Mouse (Mus musculus) adrenal gland, postnatal 25 days (tissue): ENCODE measurements around the gene Clip1. TPM values are rescaled to one million over a fixed set of nuclear protein-coding genes. Genes with fewer than 3 reads are reported as not detected.
A peak's percentile ranks its signal among the peaks of the same experiment; 100 is the strongest.
"Not testable (repeated sequence)": the region's sequence is repeated elsewhere in the genome, so short reads cannot be mapped to it uniquely, and the experiment has no call there.

ENCODE experiments used
- DNase-seq: peaks from one replicate; pipeline ENCODE4 v3.0.0; 2021; ENCODE audit warnings: mixed read lengths
- long read RNA-seq: library from polyadenylated mRNA; stranded (forward); transcript quantifications from one replicate; pipeline ENCODE4 v2.0.0, GENCODE M21; 2021
- total RNA-seq: library from RNA; stranded (reverse); gene quantifications from 2 replicates; pipeline ENCODE4 v1.2.3, GENCODE M21; 2021

The Clip1 gene
- 87.4 and 103 TPM in 2 replicates for total RNA-seq
- long read RNA-seq, full-length matches to known transcripts, result 19 of 66 reads
- long read RNA-seq, partial matches to known transcripts, result 33 of 66 reads
- long read RNA-seq, other reads (novel, unspliced or antisense), result 14 of 66 reads

DNA sequence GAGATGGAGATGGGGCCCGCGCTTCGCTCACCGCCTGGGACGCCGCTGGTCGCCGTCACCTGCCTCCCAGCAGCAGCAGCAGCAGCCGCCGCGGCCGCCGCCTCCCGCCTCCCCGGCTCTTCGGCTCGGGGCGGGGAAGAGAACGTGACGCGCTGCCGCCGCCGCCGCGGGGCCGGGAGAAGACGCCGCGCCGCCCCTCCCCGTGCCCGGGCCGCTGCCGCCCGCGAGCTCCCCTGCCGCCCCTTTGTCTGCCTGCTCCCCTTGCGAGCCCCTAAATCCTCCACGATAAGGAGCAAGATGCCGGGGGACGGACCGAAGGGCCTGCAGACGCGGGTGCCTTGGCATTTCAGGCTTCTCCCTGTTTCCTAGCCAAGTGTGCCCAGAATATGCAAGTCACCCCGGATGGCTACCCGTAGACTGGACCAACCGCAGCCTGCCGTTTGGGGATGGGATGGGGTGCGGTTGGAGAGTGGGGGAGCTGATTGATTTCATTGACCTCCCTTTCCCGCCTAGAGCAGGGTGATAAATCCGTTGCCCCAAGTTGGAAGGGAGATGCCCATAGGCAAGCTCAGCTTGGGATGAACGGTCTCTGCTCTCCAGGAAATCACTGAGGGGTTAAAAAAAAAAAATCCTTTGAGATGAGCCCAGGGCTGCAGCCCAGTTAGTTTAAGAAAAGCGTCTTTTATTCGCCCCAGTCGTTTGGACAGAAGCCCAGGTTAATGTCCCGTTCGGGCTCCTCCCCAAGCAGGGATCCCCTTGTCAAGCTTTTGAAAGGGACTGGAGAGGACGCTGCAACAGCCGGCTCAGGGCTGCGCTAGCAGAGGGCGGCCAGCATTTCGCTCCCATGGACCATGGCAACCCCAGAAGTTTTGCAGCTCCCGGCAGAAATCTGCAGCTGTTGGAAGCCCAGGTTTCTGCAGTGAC lies at the start of gene Clip1:
Clip1 (minus strand) TSS at position 398 of the 924 bp plus-strand sequence.
- peak; percentile 82 for DNase-seq

DNA sequence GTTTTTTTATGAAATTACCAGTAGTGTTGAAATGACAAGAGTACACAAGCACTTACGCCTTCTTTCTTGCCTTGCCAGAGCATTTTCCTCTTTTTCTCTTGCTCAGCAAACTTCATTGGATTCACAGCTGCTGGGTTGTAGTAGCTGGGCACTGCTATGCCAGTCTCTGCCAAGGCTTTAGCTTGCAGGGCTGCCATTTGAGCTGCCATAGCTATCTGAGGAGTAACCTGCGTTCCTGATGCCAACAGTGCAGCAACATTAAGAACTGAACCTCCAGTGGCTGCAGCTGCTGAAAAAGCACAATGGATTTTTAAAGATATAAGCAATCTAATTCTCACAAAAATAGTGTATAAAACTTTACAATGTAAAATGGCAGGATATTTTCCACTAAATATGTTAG lies 46.6 kb upstream of the Clip1 start:
- DNase-seq, result no peak

DNA sequence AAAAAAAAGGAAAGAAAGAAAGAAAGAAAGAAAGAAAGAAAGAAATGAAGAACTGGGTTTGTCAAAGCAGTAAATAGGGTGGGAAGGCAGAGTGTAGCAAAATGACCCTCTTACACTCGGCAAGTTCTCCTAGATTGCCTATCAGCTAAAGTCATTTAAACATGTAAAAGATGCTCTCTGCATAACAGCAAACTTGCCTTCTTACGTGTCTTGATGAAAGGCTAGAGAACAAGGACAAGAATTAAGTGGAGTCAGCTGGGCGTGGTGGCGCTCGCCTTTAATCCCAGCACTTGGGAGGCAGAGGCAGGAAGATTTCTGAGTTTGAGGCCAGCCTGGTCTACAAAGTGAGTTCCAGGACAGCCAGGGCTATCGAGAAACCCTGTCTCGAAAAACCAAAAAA lies 39.4 kb upstream of the Clip1 start:
- DNase-seq, result not testable (repeated sequence)

DNA sequence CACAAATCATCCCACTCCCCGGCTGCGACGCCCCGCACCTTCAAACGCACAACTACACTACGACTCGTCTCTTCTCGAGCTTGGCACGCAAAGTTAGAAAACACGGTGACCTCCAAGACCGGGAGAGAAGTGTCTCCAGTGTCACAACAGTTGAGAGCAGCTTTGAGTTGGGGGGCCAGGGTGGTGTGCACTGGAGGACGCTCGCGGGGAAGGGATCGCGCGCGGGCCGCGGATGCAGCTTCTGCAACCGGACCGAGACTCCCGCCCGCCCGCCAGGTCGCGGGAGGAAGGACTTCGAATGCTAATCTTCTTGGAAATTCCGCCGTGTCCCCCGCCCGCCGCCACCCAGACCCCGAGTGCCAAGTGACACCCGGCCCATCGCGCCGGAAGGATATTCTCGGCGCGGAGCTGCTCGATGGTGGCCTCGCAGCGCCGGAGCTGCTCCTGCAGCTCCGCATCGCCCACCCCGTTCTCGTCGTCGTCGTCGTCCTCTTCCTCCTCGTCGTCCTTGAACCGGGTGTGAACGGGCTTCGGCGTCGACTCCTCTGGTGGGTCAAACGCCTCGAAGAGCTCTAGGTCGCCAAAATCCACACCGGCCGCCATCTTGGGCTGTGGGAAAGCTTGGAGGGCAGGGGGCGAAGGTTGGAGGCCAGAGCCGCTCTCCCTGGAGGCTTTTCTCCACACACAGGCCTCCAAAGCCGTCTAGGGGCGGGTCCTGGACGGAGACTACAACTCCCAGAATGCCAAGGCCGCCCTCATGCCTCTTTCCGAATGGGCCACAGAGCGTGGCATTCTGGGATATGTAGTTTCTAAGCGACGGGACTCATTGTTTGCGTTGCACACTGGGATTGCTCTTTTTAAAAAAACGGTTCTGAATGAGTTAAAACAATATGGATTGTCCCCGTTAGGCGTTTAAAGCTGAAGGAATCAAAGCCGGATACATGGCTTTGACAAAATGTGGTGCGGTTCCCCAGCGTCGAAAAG lies 36.2 kb upstream of the Clip1 start, which contains the start of gene Zcchc8:
Zcchc8 (minus strand) TSS at position 773 of the 984 bp plus-strand sequence.
- peak; percentile 88 for DNase-seq

DNA sequence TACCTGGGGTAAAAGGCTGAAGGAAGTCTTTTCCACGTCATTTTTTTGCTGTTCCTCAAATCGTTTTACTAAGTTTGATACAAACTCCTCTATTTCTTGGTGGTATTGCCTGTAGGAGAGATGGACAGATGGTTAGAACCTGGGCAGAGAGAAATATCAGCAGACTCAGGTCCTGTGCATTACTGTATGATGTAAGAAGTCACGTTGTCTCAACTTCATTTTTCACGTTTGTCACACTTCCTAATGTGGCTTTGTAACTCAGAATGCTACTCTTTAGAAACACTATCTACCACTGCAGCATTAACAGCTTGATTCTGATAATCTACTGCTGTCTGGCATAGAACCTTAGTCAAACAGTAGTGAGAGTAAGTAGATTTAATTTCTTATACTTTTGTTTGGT lies 30.2 kb upstream of the Clip1 start:
- DNase-seq, result no peak

DNA sequence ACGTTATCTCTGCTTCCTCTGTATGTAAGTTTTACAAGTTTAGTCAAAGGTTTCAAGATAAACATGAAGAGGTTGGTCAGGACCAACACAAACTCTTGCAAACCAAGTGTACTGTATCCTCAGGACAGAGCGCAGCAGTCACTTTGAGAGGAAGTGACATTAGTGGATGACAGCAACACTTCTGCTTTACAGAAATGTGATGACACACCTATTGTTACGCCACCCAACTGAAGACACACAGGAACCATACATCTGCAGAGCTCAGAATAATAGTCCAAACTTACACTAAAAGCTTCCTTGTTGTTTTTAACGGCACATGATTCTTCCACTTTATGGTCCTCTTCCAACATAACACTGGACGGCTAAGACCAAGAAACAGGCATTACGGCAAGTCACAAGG lies 29.4 kb upstream of the Clip1 start:
- no peak for DNase-seq

DNA sequence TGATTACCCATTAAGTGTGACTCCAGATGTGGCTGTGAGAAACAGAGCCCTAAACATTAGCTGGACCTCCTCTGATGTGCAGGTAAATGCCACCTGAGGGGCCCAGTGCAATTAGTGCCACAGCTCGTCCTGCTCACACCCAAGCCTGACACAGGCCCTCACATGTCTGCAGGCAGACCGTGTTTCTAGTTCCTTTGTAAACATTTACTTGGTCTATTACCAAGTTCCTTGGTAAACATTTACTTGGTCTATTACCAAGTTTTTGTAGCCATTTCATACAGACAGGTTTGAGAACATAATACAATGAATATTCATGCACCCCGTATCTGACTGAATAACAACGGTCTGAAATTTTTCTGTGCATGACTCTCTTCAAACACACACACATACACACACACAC lies 25.2 kb upstream of the Clip1 start:
- no peak for DNase-seq

DNA sequence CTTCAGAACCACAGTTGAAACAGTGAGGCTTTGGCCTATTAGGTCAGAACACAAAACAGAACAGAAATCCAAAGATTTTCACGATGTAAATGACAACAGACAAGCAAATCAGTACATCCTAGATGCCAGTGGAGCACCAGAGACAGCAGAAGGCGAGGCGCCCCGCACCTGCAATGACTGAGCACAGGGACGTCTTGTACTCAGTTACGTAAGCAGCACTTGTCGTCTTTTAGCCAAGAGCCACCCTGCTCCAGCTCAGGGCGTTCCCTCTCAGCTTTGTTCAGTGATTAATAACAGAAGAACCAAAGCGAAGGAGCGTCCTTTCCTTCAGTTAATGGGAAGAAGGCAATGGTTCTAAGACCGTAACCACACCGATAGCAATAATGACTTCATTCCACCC lies 24.2 kb upstream of the Clip1 start:
- DNase-seq, result no peak

DNA sequence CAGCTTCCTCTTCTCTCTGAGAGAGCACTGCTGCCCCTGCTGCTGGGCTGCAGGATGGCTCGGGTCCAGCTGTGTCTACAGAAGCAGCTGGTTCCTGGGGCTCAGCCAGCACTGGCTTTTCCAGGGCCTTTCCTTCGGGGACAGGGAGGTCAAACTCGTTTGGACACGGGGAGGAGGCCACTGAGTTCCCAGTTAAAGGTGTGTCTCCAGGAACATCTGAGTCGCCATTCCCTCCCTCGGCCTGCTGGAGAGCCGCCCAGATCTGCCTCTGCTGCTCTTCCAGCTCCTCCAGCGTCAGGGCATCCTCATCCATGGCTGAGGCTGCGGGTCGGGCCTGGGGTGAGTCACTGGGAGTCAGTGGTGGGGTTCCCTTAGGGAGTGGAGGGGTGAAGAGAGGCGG lies 16.2 kb upstream of the Clip1 start:
- DNase-seq, result peak; percentile 61

DNA sequence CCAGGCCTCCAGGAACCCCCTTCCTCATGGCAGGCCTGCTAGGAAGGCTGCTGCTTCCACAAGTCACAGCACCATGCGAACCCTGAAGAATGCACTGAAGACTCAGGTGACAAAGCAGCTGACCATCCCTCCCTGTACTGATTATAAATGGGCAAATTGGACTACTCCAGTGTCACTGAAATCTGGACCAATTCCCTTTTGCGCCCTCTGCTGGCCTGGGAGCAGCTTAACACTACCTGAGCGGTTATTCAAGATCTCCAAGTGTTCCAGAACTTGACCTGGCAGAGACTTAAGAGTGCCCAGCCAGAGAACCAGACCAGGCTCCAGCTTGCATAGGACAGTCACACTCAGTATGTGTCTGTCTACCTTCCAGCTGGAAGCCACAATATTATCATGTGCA lies 14.8 kb upstream of the Clip1 start:
- DNase-seq, result peak; percentile 83

DNA sequence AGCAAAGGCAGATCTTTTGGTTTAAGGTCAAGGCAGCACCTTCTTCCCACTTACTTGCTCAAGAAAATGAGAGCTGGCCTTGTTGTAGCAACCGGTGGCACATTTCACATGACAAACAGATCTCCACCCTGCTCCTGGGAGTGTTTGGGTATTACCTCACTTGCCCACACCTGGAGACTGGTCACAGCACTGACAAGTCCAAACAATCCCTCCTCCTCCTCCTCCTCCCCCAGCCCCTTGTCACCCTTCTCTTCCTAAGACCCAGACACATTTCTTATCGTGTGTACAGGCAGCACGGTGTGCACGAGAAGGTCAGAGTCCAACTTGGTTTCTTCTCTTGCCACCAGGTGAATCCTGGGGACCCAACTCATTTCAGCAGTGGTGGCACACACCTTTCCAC lies 12.5 kb upstream of the Clip1 start:
- DNase-seq, result no peak

DNA sequence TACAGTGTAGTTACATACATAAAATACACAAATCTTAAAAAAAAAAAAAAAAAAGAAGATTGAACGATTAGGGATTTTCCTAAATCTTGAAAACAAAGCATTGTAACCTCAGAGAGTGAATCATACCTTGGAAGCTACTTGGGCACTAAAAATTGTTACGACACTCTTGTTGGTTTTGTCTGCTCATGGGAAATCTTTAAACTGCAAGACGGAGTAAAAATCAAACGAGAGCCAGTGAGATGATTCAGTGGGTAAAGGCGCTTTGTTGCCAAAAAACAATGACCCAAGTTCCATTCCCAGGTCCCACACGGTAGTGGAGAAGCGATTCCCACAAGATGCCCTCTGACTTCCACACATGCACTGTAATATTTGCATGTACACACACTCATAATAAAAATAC lies 11.8 kb upstream of the Clip1 start:
- DNase-seq, result no peak

DNA sequence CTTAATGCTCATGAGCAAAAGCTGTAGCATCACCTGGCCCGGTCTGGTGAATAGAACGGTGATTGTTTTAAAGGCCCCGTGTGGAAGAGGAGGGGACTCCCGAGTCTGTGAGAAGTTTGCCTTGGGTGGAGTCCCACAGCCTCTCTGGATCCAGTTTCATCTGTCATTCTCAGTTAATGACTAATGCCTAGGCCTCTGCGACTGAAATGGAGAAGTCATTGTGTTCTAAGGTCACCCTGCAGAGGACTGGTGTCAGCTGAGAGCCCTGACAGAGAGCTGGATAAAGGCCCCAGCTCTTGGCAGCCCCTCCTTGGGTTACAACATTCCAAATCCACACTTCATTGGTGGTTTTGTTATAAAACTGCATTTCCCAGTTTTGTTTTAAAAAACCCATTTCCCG lies 10.1 kb upstream of the Clip1 start:
- DNase-seq, result peak; percentile 32

DNA sequence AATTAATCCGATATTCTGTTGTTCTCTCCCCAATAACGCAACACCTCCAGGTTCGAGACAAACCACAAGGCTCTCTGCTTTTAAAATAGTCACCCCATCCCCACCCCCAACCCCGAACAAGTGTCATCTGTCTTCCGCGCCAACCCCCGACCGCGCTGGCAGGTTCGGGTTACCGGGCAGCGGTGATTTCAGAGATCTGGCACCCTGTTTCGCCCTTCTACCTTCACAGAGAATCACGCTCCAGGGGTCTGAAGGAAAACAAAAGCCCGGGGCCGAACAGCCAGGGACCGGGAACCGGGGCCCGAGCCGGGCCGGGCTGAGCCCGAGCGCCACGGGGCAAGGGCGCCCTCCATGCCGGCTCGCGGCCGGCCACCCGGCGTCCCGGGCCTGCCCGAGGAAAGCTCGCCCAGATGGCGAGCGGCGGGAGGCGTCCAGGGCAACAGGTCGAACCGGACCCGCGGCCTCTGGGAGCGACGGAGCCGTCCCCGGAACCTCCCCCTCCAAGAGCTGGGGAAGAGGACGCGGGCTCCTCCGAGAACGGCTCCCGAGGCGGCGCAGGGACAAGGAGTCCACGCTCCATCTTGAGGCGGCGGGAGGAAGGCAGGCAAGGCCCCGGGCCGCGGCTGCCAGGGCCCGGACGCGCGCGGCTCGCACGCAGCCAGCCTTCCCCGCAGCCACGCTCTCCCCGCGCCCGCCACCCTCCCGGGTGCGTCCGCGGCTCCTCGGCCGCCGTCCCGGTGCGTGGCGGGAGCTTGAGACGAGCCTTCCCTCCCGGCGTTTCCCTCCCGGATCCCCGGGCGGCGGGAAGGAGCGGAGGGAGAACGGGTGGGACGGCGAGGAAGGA lies 819 bp downstream of the Clip1 start:
- DNase-seq, result peak; percentile 55

DNA sequence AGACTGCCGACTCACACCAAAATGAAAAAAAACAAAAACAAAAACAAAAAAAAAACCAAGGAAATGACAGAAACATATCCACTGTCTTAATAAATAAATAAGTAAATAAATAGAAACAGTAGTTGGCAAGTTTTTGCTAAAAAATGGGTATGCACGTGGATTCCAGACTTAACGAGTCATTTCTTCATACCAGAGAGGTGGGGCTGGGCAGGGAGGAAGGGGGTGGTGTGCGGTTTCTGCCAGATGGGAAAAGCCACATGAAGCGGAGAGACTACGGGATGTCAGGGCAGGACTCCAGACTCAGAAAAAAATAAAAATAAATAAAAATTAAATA lies 1.4 kb downstream of the Clip1 start:
- DNase-seq, result peak; percentile 33

DNA sequence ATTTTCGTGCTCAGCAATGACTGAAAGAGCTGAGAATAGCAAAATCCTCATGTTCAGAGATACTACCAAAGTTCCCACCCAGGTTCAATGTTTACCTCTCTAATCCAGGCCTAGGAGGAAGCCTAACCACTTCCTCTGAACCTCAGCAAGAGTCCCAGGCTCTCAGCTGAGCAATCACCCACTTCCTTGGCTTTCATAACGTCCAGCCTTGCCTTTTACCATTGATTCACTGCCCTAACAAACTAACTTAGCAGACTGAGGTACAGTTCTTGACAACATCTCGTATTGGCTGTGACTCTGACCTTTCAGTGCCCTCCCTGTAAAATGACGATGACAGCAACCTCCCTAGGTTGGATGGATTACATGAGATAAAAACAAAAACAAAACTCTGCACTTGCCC lies 2.0 kb downstream of the Clip1 start:
- no peak for DNase-seq

DNA sequence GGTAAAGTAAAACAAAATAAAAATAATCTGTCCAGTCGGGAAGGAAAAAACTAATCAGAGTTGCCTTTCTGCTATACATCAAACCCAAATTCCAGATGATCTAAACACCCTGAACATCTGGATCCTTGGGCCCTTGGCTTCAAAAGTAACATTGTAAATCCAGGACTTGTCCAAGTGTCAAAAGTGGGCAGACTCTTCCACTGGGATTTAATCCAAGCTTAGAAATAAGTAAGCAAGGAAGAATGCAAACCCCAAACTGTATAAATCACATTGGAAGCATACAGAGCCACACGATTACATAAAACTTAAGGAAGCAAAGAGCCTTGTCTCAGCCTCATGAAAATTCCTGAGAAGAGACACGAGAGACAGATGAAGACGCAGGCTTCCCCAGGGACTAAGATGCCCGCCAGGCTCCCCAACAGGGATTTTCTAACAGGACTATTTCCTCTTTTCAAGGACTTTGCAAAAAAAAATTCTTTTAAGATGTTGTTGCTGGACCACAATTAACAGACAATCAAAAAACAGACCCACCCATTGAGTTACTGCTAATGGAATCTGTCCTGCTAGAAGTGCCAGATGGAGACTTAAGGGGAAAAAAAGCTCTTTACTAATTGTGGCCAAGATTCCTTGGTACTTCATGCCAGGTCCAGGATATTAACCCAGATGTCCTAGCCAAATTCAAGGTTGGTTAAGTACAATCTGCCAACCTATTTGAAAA lies 4.7 kb downstream of the Clip1 start:
- DNase-seq, result no peak

DNA sequence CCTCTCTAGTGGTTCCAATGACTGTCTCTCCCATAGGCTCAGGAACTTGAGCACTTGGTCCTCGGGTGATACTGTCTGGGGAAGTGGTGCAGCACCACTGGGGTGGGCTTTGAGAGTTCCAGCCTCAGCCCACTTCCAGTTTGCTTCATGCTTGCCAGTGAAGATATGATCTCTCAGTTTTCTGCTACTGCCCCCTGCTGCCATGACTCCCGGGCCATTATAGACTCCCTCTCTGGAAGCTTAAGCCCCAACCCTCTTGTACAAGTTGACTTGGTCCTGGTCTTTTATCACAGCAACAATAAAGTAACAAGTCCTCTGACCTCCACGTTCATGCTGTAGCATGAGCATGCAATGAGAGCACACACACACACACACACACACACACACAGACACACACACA lies 5.3 kb downstream of the Clip1 start:
- DNase-seq, result no peak

DNA sequence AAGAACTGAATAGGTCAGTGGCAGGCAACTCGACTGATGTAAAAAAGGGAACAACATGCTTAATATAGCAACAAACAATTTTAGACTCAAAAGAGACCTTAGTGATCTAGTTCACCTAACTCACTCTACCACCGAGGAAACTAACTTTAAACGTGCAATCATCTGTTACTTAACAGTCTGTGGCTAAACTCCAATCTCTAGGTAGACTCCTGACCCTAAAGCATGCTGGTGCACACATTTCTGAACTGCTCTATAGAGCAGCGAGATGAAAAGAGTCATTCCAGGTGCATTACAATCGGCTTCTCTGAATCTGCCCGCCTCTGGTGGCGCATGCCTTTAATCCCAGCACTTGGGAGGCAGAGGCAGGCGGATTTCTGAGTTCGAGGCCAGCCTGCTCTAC lies 8.7 kb downstream of the Clip1 start:
- DNase-seq, result no peak

DNA sequence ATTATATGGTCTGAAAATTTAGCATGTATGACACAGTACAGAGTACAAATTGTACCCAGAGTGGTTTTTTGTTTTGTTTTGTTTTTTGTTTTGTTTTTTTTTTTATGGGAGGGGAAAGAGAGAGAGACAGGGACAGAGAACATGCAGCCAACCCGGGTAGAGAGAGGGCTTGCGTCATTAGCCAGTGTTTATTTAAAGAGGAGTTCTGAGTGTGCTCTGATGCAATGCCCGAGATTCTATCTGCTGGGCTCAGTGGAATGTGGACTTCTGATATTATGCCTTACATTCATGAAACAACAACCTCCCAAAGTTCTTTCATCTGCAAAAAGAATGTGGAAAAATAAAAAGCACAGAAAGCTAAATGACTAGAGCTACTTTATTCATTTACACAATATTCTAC lies 9.2 kb downstream of the Clip1 start:
- DNase-seq, result no peak

DNA sequence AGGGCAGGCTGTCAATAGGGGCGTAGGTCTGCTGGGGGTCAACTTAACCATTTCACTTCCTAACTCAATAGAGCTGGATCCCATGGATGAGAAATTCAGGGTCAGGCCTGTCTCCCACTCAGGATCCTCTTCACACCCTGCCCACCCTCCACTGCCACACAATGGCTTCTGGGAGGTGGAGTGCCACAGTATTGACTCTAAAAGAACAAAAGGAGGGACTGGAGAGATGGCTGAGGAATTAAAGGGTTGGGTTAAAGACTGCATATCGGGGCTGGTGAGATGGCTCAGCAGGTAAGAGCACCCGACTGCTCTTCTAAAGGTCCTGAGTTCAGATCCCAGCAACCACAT lies 13.0 kb downstream of the Clip1 start:
- DNase-seq, result no peak
